Mouse (Mus musculus) testis, postnatal 10 days (tissue): ENCODE measurements at regions not wholly inside any gene's neighbourhood (a gene's known extent, or its start where the extent isn't known, plus 50 kb on each side); places are given as distances from the start of the nearest gene placed in this dataset.
A peak's percentile ranks its signal among the peaks of the same experiment; 100 is the strongest.

Experiments
- DNase-seq: peaks from one replicate; pipeline ENCODE4 v3.0.0; 2021; ENCODE audit warnings: low spot score

GRCm38 (mm10) chr11:12757677-12758076 is 292.9 kb upstream of the Cobl start:
- DNase-seq, result no peak

GRCm38 (mm10) chr11:12750016-12750415 is 285.3 kb upstream of the Cobl start:
- DNase-seq, result no peak

- DNase-seq, result no peak
These were observed 284.5 kb upstream of the Cobl start for GRCm38 (mm10) chr11:12749245-12749644.

GRCm38 (mm10) chr11:12742159-12742523 is 277.4 kb upstream of the Cobl start:
- no peak for DNase-seq

GRCm38 (mm10) chr11:12741418-12742158 is 276.8 kb upstream of the Cobl start:
- DNase-seq, result no peak

GRCm38 (mm10) chr11:12734274-12734673 is 269.5 kb upstream of the Cobl start:
- no peak for DNase-seq

GRCm38 (mm10) chr11:12727293-12727692 is 262.5 kb upstream of the Cobl start:
- no peak for DNase-seq

- no peak for DNase-seq
These were observed 261.7 kb upstream of the Cobl start for GRCm38 (mm10) chr11:12726492-12726891.

- DNase-seq, result no peak
These were observed 257.6 kb upstream of the Cobl start for GRCm38 (mm10) chr11:12722320-12722719.

- no peak for DNase-seq
These were observed 255.4 kb upstream of the Cobl start for GRCm38 (mm10) chr11:12720169-12720568.

GRCm38 (mm10) chr11:12696321-12696720 is 231.6 kb upstream of the Cobl start:
- no peak for DNase-seq

GRCm38 (mm10) chr11:12692836-12693235 is 228.1 kb upstream of the Cobl start:
- DNase-seq, result no peak

- DNase-seq, result no peak
These were observed 222.0 kb upstream of the Cobl start for GRCm38 (mm10) chr11:12686717-12687116.

- DNase-seq, result no peak
These were observed 197.2 kb upstream of the Cobl start for GRCm38 (mm10) chr11:12661824-12662443.

GRCm38 (mm10) chr11:12658847-12659246 is 194.1 kb upstream of the Cobl start:
- no peak for DNase-seq

- peak; percentile 39 for DNase-seq
These were observed 191.7 kb upstream of the Cobl start for GRCm38 (mm10) chr11:12656450-12656849.
